Mouse (Mus musculus) embryo, embryonic 11.5 days (tissue): ENCODE data around the gene Ubqln5.

Source experiments
- DNase-seq: peaks from one replicate; pipeline ENCODE4 v3.0.0-alpha.2; 2012; ENCODE audit warnings: low read depth, low spot score

Ubqln5 gene

DNA sequence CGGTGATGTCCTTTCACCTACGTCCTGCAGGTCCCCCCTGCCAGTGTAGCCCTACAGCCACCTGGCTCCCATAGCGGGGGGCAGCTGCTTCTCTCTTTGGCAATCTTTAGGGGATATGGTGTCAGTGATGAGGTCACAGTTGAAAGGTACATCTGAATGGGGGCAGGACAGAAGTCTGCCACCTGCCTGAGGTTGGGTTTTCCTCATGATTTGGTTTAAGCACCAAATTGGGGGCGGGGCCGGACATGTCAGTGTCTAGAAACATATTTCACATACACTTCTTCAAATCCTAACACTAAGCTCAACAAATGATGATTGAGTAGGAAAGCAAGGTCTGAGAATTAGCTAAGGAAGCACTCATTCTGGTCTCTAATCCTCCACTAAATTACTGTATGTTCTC lies at the start of gene Ubqln5:
TSS of gene Ubqln5 (minus strand) at position 101 of the 400 bp plus-strand sequence.
- DNase-seq, result no peak

DNA sequence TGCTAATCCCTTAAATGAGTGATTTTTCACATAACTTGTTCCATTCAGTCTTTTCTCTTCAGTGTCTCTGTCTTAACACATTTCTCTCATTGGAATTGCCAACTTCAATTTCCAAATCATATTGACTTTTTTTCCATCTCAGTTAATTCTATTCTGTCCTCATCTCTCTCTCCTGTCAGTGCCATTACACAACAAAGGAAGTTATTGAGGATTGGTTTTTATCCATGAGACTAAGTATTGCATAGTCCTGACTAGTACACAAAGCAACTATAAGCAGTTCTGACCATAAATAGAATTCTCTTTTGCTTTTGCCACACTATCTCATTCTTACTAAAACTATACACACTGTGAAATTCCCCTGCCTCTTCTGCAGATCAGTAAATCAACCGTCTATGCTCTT lies 49.4 kb upstream of the Ubqln5 start:
- no peak for DNase-seq

DNA sequence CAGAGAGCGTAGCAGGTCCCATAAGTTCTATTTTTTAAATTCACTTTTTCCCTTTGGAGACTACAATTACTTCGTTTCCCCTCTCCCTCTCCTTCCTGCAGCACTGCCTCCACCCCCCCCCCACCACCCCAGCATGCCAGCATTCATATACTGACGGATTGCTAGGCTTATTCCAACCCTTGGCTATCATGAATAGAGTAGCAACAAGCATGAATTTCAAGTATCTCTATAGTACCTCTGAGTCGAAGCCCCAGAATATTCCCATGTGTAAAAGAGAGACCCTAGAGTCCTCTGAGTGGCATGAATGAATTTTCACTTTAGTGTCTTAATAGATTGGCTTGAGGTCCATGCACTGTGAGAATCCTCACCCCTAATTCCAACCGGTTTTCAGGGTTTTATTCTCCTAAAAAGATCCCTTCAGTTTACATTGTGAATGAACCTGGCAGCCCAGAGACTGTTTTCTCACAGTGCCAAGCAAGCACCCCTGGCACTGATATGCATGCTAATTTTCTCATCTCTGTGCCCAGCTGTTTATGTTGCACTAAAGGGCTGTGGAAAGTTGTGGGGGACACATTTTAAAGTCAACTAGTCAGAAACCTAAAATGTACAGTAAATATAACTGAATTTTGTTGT lies 48.9 kb upstream of the Ubqln5 start:
- DNase-seq, result no peak

DNA sequence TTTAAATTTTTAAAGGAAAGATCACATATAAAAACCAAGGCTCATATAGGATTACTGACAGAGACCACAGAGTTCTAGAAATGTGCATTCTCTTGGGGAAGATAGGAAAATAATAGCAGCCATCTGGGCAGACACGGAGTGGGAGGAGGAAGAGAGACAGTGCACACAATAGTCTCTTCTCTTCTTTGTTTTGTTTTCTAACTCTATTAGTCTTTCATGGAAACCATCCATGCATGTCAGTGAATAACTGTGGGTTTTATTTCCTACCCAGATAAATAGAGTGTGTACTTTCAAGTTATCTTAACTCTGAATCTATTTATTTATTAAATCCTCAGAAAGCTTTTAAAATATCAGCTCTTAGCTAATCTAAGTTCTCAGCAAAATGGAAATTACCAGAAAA lies 45.5 kb upstream of the Ubqln5 start:
- no peak for DNase-seq

DNA sequence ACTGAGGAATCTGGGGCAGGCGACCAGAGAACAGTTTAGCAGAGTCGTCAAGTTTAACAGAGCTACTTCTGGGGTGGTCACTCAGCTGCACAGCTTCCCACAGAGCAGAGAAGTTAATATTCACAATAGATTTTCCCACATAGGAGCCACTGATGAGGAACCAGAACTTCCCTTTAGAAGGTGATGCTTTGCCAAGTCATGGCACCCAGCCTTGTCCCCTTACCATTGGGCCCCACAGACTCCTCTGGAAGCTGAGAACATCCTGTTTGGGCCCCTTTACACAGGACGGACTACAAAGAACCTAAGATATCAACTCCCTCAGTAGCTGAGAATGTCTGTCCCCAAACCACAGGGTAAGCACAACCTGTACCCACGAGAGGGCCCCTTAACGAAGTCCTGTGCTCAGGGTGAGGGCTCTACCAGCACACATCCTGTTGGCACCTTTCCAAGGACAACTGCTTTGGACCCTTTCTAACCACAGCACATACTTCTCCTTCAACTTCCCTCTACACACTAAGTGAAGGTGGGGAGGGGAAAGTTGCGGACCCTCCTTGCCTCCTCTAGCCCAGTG lies 40.1 kb upstream of the Ubqln5 start:
- no peak for DNase-seq

DNA sequence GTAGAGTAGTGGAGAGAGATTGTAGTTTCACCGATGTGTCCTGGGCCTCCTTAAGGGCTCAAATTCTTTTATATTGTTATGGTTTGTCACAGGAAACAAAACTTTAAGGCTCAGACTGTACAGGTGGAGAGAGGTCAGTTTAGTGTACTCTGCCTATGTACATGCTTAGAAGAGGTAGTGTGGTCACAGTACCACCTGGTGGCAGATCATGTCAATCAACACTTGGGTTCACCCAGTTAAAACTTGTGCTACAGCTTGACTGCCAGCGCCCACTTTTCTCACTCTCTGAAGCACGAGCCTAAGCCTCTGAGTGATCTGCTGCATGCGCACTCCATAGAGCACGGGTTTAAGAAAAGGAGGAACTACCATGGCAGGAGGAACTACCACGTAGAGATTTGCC lies 37.5 kb upstream of the Ubqln5 start:
- DNase-seq, result no peak

DNA sequence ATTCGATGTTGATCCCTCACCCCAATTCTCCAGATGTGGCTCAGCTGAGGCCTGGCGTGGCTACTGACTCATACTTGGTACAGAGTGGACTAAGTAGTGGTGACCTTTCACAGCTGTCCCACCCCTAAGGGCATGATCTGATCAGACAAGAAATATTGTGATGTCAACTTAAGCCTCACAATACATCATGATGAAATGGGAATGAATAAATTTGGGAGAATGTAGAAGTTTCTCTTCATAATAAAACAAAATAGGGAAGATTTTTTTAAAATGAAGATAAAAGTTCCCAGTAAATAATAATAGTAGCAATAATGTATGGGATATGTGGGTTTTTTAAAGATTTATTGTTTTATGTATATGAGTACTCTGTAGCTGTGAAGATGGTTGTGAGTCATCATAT lies 20.8 kb upstream of the Ubqln5 start, which contains the start of gene Ubqlnl:
TSS of gene Ubqlnl (minus strand) at position 101 of the 400 bp plus-strand sequence.
- DNase-seq, result no peak

DNA sequence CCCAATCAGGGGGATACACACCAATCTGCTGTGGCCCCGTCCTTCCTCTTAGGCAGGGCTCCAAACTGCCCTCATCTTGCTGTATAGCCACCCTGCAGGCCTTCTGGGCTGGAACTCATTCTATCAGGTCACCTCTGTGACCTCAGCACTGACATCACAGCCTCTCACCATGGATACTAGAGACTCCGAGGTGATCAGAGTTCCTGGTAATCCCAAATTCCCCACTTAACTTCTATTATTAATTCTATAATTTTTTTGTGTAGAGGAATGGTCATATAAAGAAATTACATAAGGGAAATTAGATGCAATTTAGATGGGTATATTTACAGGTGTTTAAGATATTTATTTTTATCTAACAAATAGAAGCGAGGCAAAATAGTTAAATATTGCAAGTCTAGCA lies 13.6 kb upstream of the Ubqln5 start, which contains the start of gene Ubqln3:
TSS of gene Ubqln3 (minus strand) at position 101 of the 400 bp plus-strand sequence.
- no peak for DNase-seq

DNA sequence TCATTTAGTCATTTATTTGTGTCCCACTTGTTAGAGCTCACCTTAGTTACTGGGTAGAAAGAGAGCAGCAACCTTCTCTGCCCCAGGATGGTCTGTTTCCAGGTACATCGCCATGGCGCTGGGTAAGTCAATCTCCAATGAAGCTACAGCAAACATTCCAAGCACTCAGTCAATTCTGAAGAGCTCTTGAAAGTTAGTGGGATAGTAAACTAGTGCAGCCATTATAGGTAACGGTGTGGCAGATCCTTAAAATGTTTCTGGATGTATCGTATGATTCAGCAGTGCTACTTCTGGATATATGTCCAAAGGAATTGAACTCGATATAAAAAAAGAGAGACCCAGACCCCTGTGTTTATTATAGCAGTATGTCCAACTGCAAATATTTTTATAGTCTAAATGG lies 7.7 kb upstream of the Ubqln5 start, which contains the start of gene Olfr643:
TSS of gene Olfr643 (minus strand) at position 101 of the 400 bp plus-strand sequence.
- DNase-seq, result no peak

DNA sequence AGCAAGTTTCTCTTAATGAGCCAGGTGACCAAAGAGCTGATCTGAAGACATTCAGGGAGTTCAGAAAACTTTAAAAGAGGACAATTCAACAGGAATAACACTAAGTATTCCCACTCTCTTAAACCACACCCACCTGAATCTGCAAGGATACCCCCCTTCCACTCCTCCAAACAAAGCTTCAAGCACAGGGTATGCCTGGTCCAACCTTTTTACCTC lies 25.0 kb downstream of the Ubqln5 start, which contains the start of gene Olfr646:
TSS of gene Olfr646 (plus strand) at position 117 of the 216 bp plus-strand sequence.
- DNase-seq, result no peak

DNA sequence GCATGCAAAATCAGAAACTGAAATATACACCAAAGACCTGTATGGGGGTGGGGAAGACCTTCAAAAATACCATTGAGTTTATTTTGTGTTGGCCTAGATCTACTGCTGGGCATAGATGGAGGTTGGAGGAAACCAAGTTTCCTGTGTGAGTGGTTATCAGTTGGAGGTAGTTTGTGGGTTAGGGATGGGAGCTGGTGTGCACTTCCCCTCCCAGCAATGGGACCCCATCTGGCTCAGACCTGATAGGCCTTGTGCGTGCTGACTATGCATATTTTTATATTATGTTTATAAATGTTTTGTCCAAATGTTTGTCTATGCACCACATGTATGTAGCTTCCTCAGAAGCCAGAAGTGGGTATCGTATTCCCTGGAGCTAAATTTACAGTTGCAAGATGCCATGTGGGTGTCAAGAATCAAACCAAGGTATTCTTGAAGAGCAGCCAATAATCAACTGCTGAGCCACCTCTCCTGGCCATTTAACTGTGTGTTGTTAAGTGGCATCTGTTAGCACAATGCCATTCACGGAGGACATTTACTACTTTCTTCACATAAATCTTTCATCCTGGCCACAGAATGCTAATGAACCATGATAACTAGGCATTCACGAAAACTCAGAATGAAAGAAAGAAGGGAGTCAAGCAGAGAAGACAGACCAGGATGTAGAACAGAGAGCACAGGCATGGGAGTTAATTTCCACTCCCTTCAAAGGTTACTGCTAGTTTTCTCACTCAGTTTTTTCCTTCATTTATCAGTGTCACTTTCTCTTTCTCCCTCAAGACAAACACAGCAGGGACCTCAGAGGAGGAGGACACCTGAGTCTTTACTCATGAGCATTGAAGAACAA lies 25.5 kb downstream of the Ubqln5 start:
- peak; percentile 2 for DNase-seq

DNA sequence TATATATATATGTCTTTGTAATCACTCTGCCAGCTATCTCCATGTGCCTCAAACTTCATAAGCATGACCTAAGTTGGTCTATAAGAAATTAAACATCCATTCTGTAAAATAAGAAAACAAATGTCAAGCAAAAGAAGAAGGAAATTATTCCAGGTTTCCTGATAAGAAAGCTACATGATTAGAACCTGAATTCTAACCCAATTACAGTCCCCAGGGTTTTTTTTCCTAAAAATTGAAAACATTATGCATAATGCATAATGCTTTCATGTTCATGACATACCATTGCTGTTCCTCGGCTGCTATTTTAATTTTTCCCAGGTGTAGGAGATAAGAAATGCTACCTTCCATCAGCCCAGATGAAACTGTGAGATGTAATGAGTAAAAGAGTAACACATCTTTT lies 44.3 kb downstream of the Ubqln5 start, which contains the start of gene Olfr645:
TSS of gene Olfr645 (minus strand) at position 101 of the 400 bp plus-strand sequence.
- DNase-seq, result no peak
